Mouse (Mus musculus) bone marrow macrophage, adult 2 months (primary cell): ENCODE measurements around the gene 9930111J21Rik1.
"Not testable (repeated sequence)": the region's sequence is repeated elsewhere in the genome, so short reads cannot be mapped to it uniquely, and the experiment has no call there.

Source experiments
- CTCF ChIP-seq: IDR thresholded peaks from 2 replicates; pipeline ENCODE4 v1.5.1; 2012; ENCODE audit warnings: low read depth, mild to moderate bottlenecking, low read length, moderate library complexity
- POLR2A ChIP-seq: IDR thresholded peaks from 2 replicates; pipeline ENCODE4 v1.6.1; 2012; ENCODE audit warnings: mild to moderate bottlenecking, low read depth, low read length, borderline replicate concordance

GRCm38 (mm10) chr11:48988219-48988618 is 9.0 kb upstream of the 9930111J21Rik1 start:
- not testable (repeated sequence) for TF ChIP-seq CTCF, POLR2A
